Mouse (Mus musculus): ENCODE data around the gene Cd302. TPM values are rescaled to one million over a fixed set of nuclear protein-coding genes. Genes with fewer than 3 reads are reported as not detected.
A peak's percentile ranks its signal among the peaks of the same experiment; 100 is the strongest.

Gene Cd302
- total RNA-seq, 2 experiments from 2014 or later = 0.98 to 37.7 TPM

DNA sequence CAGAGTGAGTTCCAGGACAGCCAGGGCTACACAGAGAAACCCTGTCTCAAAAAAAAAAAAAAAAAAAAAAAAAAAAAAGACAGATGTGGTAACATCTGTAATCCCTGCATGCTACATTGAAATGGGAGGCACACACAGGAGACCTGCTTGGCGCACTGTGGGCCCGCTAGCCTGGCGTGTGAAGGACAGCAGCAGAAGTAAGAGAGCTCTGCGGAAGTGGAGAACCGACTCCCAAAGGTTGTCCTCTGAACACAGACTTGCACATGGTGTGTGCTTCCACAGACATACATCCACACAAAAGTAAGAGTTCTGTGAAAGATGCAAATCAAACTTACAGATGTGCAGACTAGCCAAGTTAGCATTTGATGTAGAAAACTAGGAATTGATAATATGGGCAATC is 25.1 kb downstream of the Cd302 start:
- ATAC-seq (replicated peaks; ENCODE audit: low FRiP score, poor library complexity, severe bottlenecking) = no peak

DNA sequence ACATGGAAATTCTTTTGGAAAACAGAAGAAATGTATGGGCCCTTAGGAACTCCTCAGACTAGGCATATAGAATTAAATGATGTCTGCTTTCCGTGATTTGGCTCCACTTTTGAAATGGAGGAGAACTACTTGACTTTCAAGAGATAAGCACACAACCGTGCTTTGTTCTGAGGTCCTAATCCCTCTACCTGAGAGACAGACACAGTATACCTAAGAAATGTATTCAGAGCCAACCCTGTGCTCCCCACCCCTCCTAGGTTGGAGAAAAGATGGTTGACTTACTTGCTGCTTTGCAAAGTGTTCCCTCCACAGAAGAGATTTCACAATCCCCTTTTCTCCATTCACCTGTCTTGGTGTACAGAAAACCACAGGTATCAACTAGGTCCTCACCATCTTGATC is 27.5 kb downstream of the Cd302 start:
- ATAC-seq (replicated peaks; ENCODE audit: low FRiP score, poor library complexity, severe bottlenecking) = no peak

- ATAC-seq (replicated peaks; ENCODE audit: low FRiP score, poor library complexity, severe bottlenecking) = no peak
These were observed 30.8 kb downstream of the Cd302 start for GRCm38 (mm10) chr2:60253506-60253905.

- ATAC-seq (replicated peaks; ENCODE audit: low FRiP score, poor library complexity, severe bottlenecking) = no peak
These were observed 31.5 kb downstream of the Cd302 start for GRCm38 (mm10) chr2:60252782-60253181.

DNA sequence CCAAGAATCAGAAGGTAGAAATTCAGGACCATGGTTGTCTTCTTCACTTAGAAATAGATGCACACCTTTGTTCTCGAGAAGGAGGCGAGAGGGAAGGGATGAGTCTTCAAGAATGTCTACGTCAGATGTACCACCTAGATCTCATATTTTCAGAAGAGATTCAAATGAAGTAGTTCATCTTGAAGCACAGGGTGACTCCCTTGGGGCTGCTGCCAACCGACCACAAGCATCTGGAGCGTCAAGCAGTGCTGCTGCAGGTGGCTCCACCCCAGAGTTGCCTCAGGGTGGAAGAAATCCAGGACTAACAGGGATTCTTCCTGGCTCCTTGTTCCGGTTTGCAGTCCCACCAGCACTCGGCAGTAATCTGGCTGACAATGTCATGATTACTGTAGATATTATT is 49.8 kb downstream of the Cd302 start:
- no peak for ATAC-seq (replicated peaks; ENCODE audit: low FRiP score, poor library complexity, severe bottlenecking)

GRCm38 (mm10) chr2:60233147-60233546 is 51.1 kb downstream of the Cd302 start:
- no peak for ATAC-seq (replicated peaks; ENCODE audit: low FRiP score, poor library complexity, severe bottlenecking)

DNA sequence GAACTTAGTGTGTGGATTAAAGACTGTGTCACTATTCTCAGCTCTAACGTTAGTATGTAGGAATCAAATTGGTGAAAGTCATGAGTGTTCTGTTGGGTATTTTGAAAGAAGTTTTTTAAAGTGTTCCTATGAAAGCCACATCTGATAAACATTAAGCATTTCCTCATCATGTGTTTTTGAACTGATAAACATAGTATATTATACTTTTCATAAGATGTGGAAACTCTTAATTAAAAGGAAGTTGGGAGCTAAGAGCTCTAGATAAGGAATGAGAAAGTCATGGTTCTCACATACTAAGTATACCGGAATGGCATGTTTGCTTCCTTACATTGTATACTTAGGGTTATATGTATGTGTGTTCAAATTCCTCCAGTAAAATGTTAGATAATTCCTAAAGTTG is 53.9 kb downstream of the Cd302 start:
- ATAC-seq (replicated peaks; ENCODE audit: low FRiP score, poor library complexity, severe bottlenecking) = no peak

- no peak for ATAC-seq (replicated peaks; ENCODE audit: low FRiP score, poor library complexity, severe bottlenecking)
These were observed 55.8 kb downstream of the Cd302 start for GRCm38 (mm10) chr2:60228470-60228869.

- no peak for ATAC-seq (replicated peaks; ENCODE audit: low FRiP score, poor library complexity, severe bottlenecking)
These were observed 60.8 kb downstream of the Cd302 start for GRCm38 (mm10) chr2:60223489-60223888.

DNA sequence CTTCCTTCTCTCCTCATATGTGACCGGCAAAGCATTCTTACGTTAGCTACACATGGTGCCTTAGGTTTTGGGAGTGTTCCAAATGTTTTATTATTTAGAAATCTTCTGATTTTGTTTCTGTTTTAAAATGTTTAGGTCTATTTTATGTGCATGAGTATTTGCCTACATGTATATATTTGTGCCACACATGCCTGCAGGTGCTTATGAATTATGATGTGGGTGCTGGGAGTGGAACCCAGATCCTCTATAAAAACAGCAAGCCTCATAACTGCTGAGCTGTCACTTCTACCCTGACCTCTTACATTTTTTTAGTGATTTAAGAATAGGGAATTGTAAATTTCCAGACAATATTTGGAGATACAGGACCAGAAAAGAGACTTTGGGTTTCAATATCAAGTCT is 62.3 kb downstream of the Cd302 start:
- no peak for ATAC-seq (replicated peaks; ENCODE audit: low FRiP score, poor library complexity, severe bottlenecking)

DNA sequence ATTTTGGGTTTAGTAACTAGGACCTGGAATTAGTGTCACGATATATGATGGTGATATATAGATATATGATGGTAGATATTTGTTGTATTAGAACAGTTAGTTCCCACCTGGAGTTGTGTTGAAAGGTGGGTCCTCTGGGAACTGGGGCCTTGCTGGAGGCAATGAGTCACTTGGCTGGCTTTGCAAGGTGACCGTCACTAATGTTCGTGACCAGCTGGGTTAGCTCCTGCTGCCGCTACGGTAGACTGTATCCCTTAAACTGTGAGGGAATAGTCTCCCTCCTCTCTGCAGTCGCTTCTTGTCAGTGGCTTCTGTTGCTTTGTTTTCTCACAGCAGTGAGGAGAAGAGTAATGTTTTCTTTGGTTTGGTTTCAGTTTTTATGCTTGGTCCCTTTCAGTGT is 63.1 kb downstream of the Cd302 start:
- no peak for ATAC-seq (replicated peaks; ENCODE audit: low FRiP score, poor library complexity, severe bottlenecking)

DNA sequence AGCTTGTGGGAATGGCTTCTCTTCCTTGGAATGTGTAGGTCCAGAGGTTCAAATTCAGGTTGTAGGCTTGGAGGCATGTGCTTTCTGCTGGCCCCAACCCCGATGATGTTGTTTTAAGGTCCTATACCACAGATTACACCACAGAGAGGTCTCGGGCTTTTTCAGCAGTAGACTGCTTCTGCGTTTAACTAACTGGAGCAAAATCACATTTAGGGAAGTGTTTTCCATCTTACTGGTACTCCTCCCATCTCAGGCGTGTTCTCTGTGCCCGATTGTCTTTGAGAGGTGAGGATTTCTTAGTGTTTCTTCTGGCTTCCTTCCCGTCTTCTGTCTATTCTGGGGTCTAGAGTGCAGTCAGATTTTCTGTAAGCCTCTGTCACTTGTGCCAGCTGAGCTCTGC is 66.7 kb downstream of the Cd302 start:
- ATAC-seq (replicated peaks; ENCODE audit: low FRiP score, poor library complexity, severe bottlenecking) = no peak

DNA sequence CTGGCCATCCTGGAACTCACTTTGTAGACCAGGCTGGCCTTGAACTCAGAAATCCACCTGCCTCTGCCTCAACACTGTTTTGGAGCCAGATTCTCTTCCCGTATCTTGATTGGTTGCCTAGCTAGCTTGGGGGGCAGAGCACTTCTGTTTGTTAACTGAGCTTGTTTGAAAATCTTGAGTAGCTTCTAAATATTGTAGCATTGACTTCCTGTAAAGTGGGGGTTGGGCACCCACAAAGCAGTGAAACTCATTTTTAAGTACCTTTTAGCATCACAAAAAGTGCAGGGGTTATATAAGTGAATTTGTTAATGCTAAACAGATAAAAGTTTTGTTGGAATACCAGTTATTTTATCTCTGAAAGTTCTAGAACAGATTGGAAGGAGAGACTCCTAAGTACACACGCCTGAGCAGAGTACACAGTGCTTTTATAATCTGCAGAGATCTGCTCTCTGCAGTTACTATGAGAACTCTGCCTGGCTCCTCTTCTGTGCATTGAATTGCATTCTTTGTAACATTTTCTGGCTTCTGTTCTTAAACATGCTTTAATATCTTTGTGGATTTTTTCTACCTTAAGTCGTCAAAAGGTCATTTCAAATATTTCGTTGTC is 67.6 kb downstream of the Cd302 start:
- ATAC-seq (replicated peaks; ENCODE audit: low FRiP score, poor library complexity, severe bottlenecking) = no peak

DNA sequence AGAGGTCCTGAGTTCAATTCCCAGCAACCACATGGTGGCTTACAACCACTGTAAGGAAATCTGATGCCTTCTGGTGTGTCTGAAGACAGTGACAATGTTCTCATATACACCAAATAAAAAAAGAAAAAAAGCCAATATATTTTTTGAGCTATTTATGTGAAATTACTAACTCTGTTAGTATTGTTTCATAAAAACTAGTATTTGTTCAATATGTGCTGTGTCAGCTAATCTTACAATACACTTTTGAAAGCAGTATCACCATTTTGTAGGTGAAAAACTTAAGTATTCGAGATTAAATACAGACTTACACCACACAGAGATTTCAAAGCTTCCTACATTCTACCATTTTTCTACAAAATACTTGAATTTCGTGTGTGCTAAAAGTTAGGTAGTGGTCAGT is 69.6 kb downstream of the Cd302 start:
- ATAC-seq (replicated peaks; ENCODE audit: low FRiP score, poor library complexity, severe bottlenecking) = no peak

DNA sequence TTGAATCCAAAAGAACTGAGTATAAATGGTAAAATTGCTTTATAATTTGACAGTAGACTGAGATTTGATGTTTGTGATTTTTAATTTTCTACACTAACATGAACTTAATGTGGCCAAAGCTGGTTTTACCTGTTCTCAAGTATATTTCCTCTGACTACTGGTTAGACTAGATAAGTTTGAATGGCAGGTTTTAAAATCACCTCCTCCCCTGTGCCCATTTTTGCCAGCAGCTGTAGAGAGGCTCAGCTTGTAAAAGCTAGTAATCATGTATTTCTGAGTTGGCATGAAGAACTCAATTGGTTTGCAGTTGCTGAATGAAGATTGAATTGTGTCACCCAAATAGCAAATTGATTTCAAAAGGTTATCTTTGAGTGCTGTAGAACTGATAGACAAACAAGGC is 71.8 kb downstream of the Cd302 start:
- no peak for ATAC-seq (replicated peaks; ENCODE audit: low FRiP score, poor library complexity, severe bottlenecking)

GRCm38 (mm10) chr2:60210821-60211220 is 73.5 kb downstream of the Cd302 start:
- ATAC-seq (replicated peaks; ENCODE audit: low FRiP score, poor library complexity, severe bottlenecking) = no peak

- ATAC-seq (replicated peaks; ENCODE audit: low FRiP score, poor library complexity, severe bottlenecking) = peak; percentile 82
These were observed 74.3 kb downstream of the Cd302 start, which contains the start of the genes Baz2b and March7 for GRCm38 (mm10) chr2:60209703-60210651. Baz2b (minus strand) TSS chr2:60209839. March7 (plus strand) TSS chr2:60209887.

DNA sequence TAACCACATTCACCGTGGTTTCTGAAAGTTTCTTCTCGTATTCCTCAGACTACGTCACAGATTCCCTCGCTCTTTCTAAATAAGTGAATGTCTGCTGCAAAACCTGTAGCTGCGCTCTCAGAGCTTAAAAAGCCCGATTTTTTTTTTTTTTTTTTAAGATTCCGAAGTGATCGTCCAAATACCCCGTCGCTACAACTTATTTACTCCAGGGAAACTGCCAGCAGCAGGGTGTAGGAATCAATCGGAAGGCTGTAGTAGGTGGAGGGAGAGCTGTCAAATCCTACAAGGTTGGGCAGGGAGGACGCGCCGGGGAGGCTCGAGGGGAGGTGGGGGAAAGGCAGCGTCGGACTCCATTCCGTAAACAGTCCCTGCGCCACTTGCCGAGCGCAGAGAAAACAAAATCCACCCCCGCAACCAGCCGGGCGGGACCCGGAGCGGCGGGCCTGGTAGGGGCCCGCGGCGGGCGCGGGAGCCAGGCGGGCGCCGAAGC is 75.1 kb downstream of the Cd302 start:
- ATAC-seq (replicated peaks; ENCODE audit: low FRiP score, poor library complexity, severe bottlenecking) = peak; percentile 69

- no peak for ATAC-seq (replicated peaks; ENCODE audit: low FRiP score, poor library complexity, severe bottlenecking)
These were observed 78.5 kb downstream of the Cd302 start for GRCm38 (mm10) chr2:60205795-60206194.

GRCm38 (mm10) chr2:60204162-60204561 is 80.1 kb downstream of the Cd302 start:
- ATAC-seq (replicated peaks; ENCODE audit: low FRiP score, poor library complexity, severe bottlenecking) = no peak

DNA sequence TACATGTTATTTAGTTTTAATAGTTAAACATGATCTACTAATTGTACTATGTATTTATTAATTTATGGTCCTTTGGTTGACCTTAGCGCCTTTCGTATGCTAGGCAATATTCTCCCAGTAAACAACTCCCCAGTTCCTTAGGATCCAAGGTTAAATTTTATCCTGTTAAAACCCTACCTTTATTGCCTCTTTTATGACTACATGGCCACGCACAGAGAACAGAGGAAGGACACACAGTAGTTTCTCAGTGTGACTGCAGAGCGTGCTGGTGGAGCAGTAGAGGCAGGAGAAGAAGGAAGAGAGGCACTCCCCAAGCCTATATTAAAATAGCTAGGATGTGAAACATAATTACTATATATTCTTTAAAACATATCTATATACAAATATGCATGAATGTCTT is 80.6 kb downstream of the Cd302 start:
- ATAC-seq (replicated peaks; ENCODE audit: low FRiP score, poor library complexity, severe bottlenecking) = no peak
